Mouse (Mus musculus) stomach, embryonic 16.5 days (tissue): ENCODE results near the gene Fut11. TPM values are rescaled to one million over a fixed set of nuclear protein-coding genes. Genes with fewer than 3 reads are reported as not detected.
A peak's percentile ranks its signal among the peaks of the same experiment; 100 is the strongest.

Experiments used
- ATAC-seq: fragments of 200-750 bp; cut with Nextera tagmentation; 2 replicates; pipeline ENCODE4 v1.8.0; 2017; ENCODE audit warnings: moderate number of reproducible peaks, moderate TSS enrichment; ENCODE audit not compliant: insufficient read depth, low FRiP score
- H3K27ac ChIP-seq: fragments of 300-500 bp; sonication (generic); 2 replicates; pipeline ENCODE4 v1.5.1; 2014; ENCODE audit warnings: low read length
- H3K27me3 ChIP-seq: fragments of 300-500 bp; sonication (generic); 2 replicates; pipeline ENCODE4 v1.6.1; 2014; ENCODE audit warnings: low read length, control low read depth, mixed read lengths; ENCODE audit not compliant: control insufficient read depth, insufficient read depth
- H3K36me3 ChIP-seq: fragments of 300-500 bp; sonication (generic); 2 replicates; pipeline ENCODE4 v1.6.1; 2014; ENCODE audit warnings: low read length; ENCODE audit not compliant: control insufficient read depth, insufficient read depth
- H3K4me1 ChIP-seq: fragments of 300-500 bp; sonication (generic); 2 replicates; pipeline ENCODE4 v1.6.1; 2014; ENCODE audit warnings: low read length, control low read depth, mixed read lengths; ENCODE audit not compliant: control insufficient read depth, insufficient read depth
- H3K4me2 ChIP-seq: fragments of 300-500 bp; sonication (generic); 2 replicates; pipeline ENCODE4 v1.6.1; 2014; ENCODE audit warnings: low read depth, low read length, mixed read lengths
- H3K4me3 ChIP-seq: fragments of 300-500 bp; sonication (generic); replicated peaks from 2 replicates; pipeline ENCODE4 v1.5.1; 2014; ENCODE audit warnings: mild to moderate bottlenecking, low read length
- H3K9ac ChIP-seq: fragments of 300-500 bp; sonication (generic); 2 replicates; pipeline ENCODE4 v1.6.1; 2014; ENCODE audit warnings: low read length
- H3K9me3 ChIP-seq: fragments of 300-500 bp; sonication (generic); replicated peaks from 2 replicates; pipeline ENCODE4 v1.6.1; 2016; ENCODE audit warnings: low read length, control low read depth; ENCODE audit not compliant: control insufficient read depth
- WGBS: fragments of 180-500 bp; shearing (Covaris S2); extraction: QIAGEN DNeasy Blood & Tissue Kit; methylation state at CpG from one replicate; pipeline ENCODE4 v1.1.7; 2014; 5-methylcytosine and 5-hydroxymethylcytosine counted together
- polyA plus RNA-seq: library from polyadenylated mRNA; unstranded; fragments of >200 nt; fragmentation: Nextera tagmentation; extraction: Ambion mirVana; gene quantifications from 2 replicates; pipeline ENCODE4 v1.2.1, GENCODE M21; 2015

The Fut11 gene
- polyA plus RNA-seq, 1 experiment from 2014 or later, result 18.3 TPM

DNA sequence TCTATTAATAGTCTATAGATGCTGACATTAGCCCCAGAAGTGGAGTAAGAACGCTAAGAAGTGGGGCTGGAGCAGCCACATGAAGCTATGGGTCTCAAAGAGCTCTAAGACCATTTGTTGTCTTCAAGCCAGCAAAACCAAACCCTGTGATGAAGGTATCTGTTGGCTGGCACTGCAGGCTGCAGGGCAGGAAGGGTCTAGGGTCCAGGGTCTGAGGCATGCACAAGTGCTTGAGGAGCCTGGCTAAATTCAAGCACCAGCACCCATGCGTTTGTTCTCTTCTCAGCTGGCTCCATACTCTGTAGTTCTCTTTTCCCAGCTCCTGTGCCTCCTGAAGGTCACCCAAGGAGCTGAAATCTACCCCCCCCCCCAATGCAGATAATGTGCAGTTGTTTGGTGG lies 40.3 kb downstream of the Fut11 start:
- Histone ChIP-seq H3K27ac (peak overlapping the region; percentile 76), H3K4me3 (no peak overlapping the region), H3K36me3 (0 out of 2 replicates have a peak, but pooled peaks cover 6% of the 10 kb centered on the region), H3K27me3 (no peaks in the 10 kb centered on the region), H3K4me1 (peaks cover 17% of the 10 kb centered on the region), H3K9ac (0 out of 2 replicates have a peak overlapping the region, but pooled peaks have one; percentile 8), H3K9me3 (no peaks in the 10 kb centered on the region), H3K4me2 (peak overlapping the region; percentile 88)
- ATAC-seq, result no peak
- WGBS, result 57% methylated on average over 2 of the region's 2 CpGs

DNA sequence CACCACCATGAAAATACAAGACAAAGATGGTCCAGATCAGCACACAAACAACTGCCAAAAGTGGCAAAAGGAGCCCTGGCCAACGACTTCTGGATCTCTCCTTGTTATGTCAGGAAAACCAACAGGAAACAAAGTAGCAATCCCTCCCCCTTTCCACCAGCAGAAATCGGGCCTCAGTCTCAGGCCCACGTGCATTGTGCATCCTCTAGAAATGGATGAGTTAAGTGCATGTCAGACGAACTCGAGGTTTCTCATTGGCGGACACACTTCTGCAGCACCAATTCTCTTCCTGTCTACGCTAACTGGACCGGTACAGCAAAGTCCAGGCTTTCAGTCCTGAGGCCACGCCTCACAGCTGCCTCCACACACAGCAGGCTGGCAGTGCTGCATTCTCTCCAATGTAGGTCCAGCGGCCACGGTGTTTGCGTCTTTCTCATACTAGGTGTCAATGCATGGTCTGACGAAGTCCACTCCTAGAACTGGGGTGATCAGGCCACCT lies 41.2 kb downstream of the Fut11 start:
- no peaks in the 10 kb centered on the region; the same call in 1 of the 2 replicates for H3K36me3 ChIP-seq
- H3K27ac ChIP-seq, result no peak overlapping the region
- WGBS, result 76% methylated on average over 13 of the region's 13 CpGs

DNA sequence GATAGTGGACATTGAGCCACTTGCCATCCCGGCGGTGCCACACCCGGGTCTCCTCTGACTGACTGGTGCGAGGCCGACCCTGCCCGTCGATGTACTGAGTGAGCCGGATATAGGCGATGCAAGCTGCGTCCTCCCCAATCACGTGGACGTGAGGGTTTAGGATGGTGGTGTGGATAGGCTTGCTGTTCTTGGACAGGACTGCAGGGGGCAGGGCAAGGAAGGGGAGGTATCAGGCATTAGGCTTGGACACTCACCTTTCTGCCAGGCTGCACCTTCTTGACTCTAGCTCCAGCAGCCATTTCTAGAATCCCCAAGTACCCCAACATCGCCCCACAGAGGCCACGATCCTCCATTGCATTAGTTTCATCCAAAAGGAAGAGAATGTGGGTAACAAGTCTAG lies 42.5 kb downstream of the Fut11 start:
- Histone ChIP-seq H3K36me3 (no peaks in the 10 kb centered on the region; the same call in 1 of the 2 replicates), H3K4me1 (peaks cover 17% of the 10 kb centered on the region), H3K9ac (no peak overlapping the region), H3K27me3 (no peaks in the 10 kb centered on the region), H3K4me3 (no peak overlapping the region), H3K9me3 (no peaks in the 10 kb centered on the region), H3K27ac (no peak overlapping the region), H3K4me2 (no peak overlapping the region)
- ATAC-seq, result no peak
- 32% methylated on average over 14 of the region's 14 CpGs for WGBS

More for the DNA sequence above, 41.2 kb downstream of the Fut11 start:
- no peak overlapping the region for H3K4me3 ChIP-seq
- no peak for ATAC-seq
- H3K4me1 ChIP-seq, result peaks cover 17% of the 10 kb centered on the region
- H3K9ac ChIP-seq, result no peak overlapping the region; the same call in 1 of the 2 replicates
- H3K27me3 ChIP-seq, result no peaks in the 10 kb centered on the region
- no peak overlapping the region for H3K4me2 ChIP-seq
- no peaks in the 10 kb centered on the region for H3K9me3 ChIP-seq

DNA sequence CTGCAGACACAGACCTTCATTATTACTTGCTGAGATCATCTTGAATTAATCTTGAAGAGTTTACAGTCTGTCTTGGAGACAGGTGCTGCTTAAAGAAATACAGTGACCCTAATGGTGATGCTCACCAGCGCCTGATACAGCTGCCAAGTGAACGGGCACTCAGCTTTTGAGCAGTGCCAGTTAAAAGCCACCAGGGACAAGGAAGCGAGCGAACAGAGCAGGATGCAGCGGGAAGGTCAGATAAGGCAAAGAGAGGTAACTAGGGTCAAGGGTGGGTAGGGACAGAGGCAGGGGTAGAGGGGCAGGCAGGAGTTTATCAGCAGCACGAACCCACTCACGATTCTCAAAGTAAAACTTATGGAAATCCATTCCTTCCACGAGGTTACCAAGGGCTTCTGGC lies 43.7 kb downstream of the Fut11 start:
- H3K9me3 ChIP-seq, result no peaks in the 10 kb centered on the region
- no peak overlapping the region for H3K4me2 ChIP-seq
- H3K27me3 ChIP-seq, result no peaks in the 10 kb centered on the region
- no peak overlapping the region for H3K27ac ChIP-seq
- ATAC-seq, result no peak
- no peak overlapping the region for H3K9ac ChIP-seq
- no peak overlapping the region for H3K4me3 ChIP-seq
- peaks cover 11% of the 10 kb centered on the region for H3K4me1 ChIP-seq
- WGBS, result 78% methylated on average over 8 of the region's 8 CpGs
- no peaks in the 10 kb centered on the region; the same call in 1 of the 2 replicates for H3K36me3 ChIP-seq

DNA sequence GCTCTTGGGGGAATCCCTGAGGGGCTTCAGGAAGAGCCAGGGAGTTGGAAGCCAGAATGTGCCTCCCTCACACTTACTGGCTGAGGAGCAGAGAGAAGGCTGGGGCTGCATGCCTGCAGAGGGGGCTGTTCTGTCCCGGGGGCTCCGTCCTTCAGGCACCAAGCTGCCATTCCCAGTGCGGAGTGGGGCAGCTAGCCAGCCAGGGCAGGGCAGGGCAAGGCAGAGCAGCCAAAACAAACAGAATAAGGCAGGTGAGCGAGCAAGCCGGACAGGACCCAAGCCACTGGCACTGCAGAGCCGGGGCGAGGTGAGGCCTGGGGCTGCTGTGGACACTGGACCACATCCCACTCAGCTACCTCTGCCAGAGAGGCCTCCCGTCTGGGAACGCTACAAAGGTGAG lies 46.5 kb downstream of the Fut11 start:
- H3K27me3 ChIP-seq, result no peaks in the 10 kb centered on the region
- no peaks in the 10 kb centered on the region; the same call in 1 of the 2 replicates for H3K36me3 ChIP-seq
- H3K9me3 ChIP-seq, result no peaks in the 10 kb centered on the region
- H3K27ac ChIP-seq, result no peak overlapping the region
- 0 out of 2 replicates have a peak, but pooled peaks cover 1% of the 10 kb centered on the region for H3K4me1 ChIP-seq
- WGBS, result 73% methylated on average over 9 of the region's 9 CpGs
- 0 out of 2 replicates have a peak, but pooled peaks have one; percentile 26 for ATAC-seq
- no peak overlapping the region for H3K4me2 ChIP-seq
- H3K9ac ChIP-seq, result peak overlapping the region; percentile 19; the same call in 1 of the 2 replicates
- H3K4me3 ChIP-seq, result no peak overlapping the region

DNA sequence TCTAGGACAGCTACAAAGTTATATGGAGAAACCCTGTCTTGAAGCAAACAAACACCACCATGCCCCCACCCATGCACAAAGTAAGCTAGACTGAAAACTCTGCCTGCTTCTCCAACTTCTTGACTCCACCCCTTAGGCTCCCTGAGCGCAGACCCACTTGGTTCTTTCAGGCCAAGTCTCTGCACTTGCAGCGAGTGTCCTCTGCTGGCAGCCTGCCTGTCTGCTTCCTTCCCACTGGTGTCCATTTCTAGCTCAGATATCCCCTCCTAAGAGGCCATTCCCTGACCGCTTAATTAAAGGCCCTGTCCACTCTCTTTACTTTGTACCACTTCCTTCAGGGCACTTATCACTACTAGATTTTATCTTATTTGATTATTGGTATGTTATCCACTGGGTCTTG lies 48.8 kb downstream of the Fut11 start:
- Histone ChIP-seq H3K9ac (no peak overlapping the region), H3K4me2 (no peak overlapping the region), H3K27ac (no peak overlapping the region), H3K9me3 (no peaks in the 10 kb centered on the region), H3K36me3 (no peaks in the 10 kb centered on the region; the same call in 1 of the 2 replicates), H3K27me3 (no peaks in the 10 kb centered on the region), H3K4me1 (no peaks in the 10 kb centered on the region), H3K4me3 (no peak overlapping the region)
- WGBS, result 65% methylated on average over 3 of the region's 3 CpGs
- ATAC-seq, result no peak

DNA sequence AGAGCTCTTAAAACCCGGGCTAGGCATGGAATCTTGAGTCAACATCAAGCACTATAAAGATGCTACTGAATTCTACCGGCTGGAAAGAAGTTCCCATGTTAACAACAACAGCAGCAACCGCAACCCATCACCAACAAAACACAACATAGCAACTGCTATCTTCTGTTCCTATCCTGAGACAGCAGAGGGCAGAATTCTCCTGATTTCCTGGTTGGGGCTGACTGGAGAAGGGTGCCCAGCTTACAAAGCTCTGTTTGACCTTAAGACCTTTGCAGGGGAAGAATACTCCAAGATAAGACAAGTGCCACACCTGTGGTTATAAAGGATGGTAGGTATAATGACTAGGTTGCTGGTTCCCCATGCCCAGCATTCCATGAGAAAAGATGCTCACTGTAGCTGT lies 52.2 kb downstream of the Fut11 start:
- Histone ChIP-seq H3K27me3 (no peaks in the 10 kb centered on the region), H3K36me3 (no peaks in the 10 kb centered on the region), H3K9me3 (no peaks in the 10 kb centered on the region), H3K4me2 (no peak overlapping the region), H3K9ac (no peak overlapping the region), H3K4me3 (no peak overlapping the region), H3K27ac (no peak overlapping the region), H3K4me1 (no peaks in the 10 kb centered on the region)
- WGBS, result 78% methylated on average over 3 of the region's 3 CpGs
- ATAC-seq, result no peak

DNA sequence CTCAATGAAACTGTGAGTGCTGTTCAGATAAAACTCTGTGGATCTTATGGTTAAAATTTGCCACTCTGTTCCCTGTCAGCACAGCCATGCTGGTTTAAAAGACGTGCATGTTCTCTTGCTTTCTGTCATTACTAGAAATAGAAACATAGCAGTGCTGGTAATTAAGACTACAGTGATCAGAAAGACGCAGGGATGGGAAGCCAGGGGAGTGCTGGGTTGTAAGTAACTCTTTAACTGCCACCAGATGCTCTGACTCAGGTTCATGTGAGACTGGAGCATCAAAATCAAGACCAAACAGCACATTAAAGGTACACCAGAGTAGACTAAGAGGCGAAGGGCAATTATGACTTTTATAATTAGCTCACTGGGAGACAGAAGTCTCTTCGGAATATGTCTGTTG lies 53.6 kb downstream of the Fut11 start:
- ATAC-seq, result no peak
- WGBS, result 73% methylated on average over 4 of the region's 4 CpGs
- H3K9me3 ChIP-seq, result no peaks in the 10 kb centered on the region
- H3K4me1 ChIP-seq, result no peaks in the 10 kb centered on the region
- H3K27me3 ChIP-seq, result no peaks in the 10 kb centered on the region
- H3K4me3 ChIP-seq, result no peak overlapping the region
- H3K36me3 ChIP-seq, result no peaks in the 10 kb centered on the region
- no peak overlapping the region for H3K4me2 ChIP-seq
- H3K27ac ChIP-seq, result no peak overlapping the region
- H3K9ac ChIP-seq, result no peak overlapping the region

DNA sequence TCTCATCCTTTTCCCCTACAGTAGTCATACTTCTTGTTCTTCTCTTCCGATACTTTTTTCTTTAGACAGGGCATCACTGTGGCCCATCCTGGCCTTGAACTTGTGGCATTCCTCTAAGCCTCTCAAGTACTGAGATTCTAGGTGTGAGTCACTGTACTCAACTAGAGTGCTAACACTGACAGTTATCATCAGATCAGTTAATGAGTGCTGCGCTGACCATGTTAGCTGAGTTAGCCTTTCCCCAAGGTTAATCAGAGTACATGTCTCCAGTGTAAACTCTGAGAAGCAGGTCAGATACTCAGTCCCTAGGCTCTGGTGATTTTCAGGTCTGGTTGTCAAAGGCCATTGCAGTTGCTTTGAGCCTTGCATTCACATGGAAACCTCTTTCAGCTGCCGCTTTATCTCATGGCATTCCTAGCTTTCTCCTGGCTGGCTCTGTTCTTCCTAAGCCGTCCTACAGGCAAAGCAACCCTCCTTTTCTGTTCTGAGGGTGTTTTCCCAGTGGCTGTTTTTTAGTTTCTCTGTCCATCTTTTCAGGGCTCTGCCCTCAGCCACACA lies 54.8 kb downstream of the Fut11 start:
- H3K27me3 ChIP-seq, result no peaks in the 10 kb centered on the region
- 84% methylated on average over 4 of the region's 4 CpGs for WGBS
- no peak for ATAC-seq
- H3K4me2 ChIP-seq, result no peak overlapping the region
- H3K9ac ChIP-seq, result no peak overlapping the region
- H3K27ac ChIP-seq, result no peak overlapping the region
- no peak overlapping the region for H3K4me3 ChIP-seq
- H3K9me3 ChIP-seq, result no peaks in the 10 kb centered on the region
- H3K4me1 ChIP-seq, result no peaks in the 10 kb centered on the region
- 0 out of 2 replicates have a peak, but pooled peaks cover 3% of the 10 kb centered on the region for H3K36me3 ChIP-seq
